Comparison of ENCODE assay signal across 9 mouse cellular contexts in the genomic region with DNA sequence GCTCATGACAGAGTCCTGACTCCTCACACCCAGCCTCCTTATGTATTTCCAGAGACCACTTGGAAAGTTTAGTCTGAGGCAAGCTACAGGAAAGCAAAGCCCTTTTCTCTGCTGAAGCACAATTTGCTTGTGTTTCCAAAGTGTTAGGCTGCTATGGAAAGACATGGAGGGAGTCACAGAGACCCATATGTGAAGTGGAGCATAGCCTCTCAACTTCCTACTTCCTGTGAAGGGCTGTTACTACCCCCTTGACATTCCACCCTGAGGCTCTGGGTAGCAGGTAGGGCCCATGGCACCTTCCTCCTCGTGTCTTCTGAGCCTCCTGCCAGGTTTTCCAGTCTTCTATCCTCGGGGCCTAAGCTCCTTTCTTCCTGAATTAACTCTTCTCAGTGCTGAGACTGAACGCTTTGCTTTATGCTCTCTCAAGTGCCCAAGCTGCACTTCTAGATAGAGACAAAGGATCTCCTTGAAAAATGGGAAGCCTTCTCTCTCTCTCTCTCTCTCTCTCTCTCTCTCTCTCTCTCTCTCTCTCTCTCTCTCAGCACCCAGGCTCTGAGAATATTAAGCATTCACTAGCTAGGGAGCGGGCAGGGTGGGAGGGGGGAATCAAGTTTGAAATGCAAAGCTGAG. TPM values are rescaled to one million over a fixed set of nuclear protein-coding genes. Genes with fewer than 3 reads are reported as not detected.
DNase-seq lines count a peak whose midpoint lies in the region; ATAC-seq and TF ChIP-seq lines count a peak whose summit lies in the region.
"Had no signal": no experiment of that assay in that cellular context is flagged by ENCODE, and none has a peak within 500 bp of the region (broad histone marks: within the 10 kb centered on the region; RNA-seq: fewer than 3 reads in every experiment).

No protein-coding gene starts in this region.

- H3K36me3 ChIP-seq in heart, adult 2 months (ENCODE audit: control insufficient read depth, insufficient read depth, low read length): no peaks in the 10 kb centered on the region
- no peaks in the 10 kb centered on the region for H3K36me3 ChIP-seq in forebrain, embryonic 14.5 days (ENCODE audit: control insufficient read depth, insufficient read depth, low read length)
- no peaks in the 10 kb centered on the region for H3K36me3 ChIP-seq in limb, embryonic 15.5 days
- H3K36me3 ChIP-seq: liver, embryonic 13.5 days had no signal

- peaks cover 25% of the 10 kb centered on the region for H3K4me1 ChIP-seq in heart, adult 2 months (ENCODE audit: control insufficient read depth, insufficient read depth, low read length)
- peaks cover 26% of the 10 kb centered on the region for H3K4me1 ChIP-seq in forebrain, embryonic 14.5 days (ENCODE audit: control insufficient read depth, insufficient read depth, low read length)
- H3K4me1 ChIP-seq in limb, embryonic 15.5 days: peaks cover 64% of the 10 kb centered on the region

- 0 out of 2 replicates have a peak, but pooled peaks have one; percentile 6 for ATAC-seq in forebrain, embryonic 14.5 days
- ATAC-seq in limb, embryonic 15.5 days (ENCODE audit: insufficient number of reproducible peaks, low FRiP score, low TSS enrichment, low read depth): no peak
- ATAC-seq in erythroid progenitor cell, adult 5-6 weeks (replicated peaks; ENCODE audit: low FRiP score, poor library complexity, severe bottlenecking): no peak

- H3K9me3 ChIP-seq in forebrain, embryonic 14.5 days (replicated peaks; ENCODE audit: control insufficient read depth, low read length): no peaks in the 10 kb centered on the region
- H3K9me3 ChIP-seq in limb, embryonic 15.5 days: no peaks in the 10 kb centered on the region
- H3K9me3 ChIP-seq: liver, embryonic 13.5 days had no signal

- no peak for TF ChIP-seq POLR2A in heart, adult 2 months (IDR thresholded peaks at IDR 0.05; ENCODE audit: insufficient read depth, low read depth, low read length)

- TF ChIP-seq CTCF in heart, adult 2 months (IDR thresholded peaks at IDR 0.05): no peak

- no peak for TF ChIP-seq EP300 in heart, adult 2 months (IDR thresholded peaks at IDR 0.05; ENCODE audit: insufficient read depth, low read depth, low read length)

- H3K4me3 ChIP-seq in heart, adult 2 months: no peak overlapping the region
- H3K4me3 ChIP-seq in forebrain, embryonic 14.5 days (ENCODE audit: low read depth, low read length): no peak overlapping the region
- no peak overlapping the region for H3K4me3 ChIP-seq in limb, embryonic 15.5 days
- H3K4me3 ChIP-seq: liver, embryonic 13.5 days had no signal

- no peaks in the 10 kb centered on the region for H3K79me2 ChIP-seq in heart, adult 2 months (replicated peaks; ENCODE audit: control insufficient read depth, insufficient read depth, low read length)

- intact Hi-C loops in heart, adult 2 months (cut with DNase I): no loop called here
- intact Hi-C loops in heart, postnatal 14 days (cut with DNase I): no loop called here

- no peak for DNase-seq in heart, adult 2 months
- no peak for DNase-seq in heart, postnatal 14 days
- DNase-seq in 3T3-L1 (ENCODE audit: low read depth, low spot score): peak; percentile 52
- peak; percentile 60 for DNase-seq in forebrain, embryonic 14.5 days (ENCODE audit: low spot score)
- no peak for DNase-seq in adipocyte (ENCODE audit: low spot score)
- DNase-seq in layer of hippocampus, adult 18-20 months (ENCODE audit: low spot score in 2 of 2): no peak
- DNase-seq: liver, embryonic 13.5 days had no signal

- peak overlapping the region; percentile 60 for H3K27ac ChIP-seq in heart, adult 2 months
- peak overlapping the region; percentile 58; the same call in 1 of the 2 replicates for H3K27ac ChIP-seq in forebrain, embryonic 14.5 days (ENCODE audit: low read depth, low read length)
- H3K27ac ChIP-seq in limb, embryonic 15.5 days: peak overlapping the region; percentile 79
- H3K27ac ChIP-seq: liver, embryonic 13.5 days had no signal

- H3K27me3 ChIP-seq in heart, adult 2 months (ENCODE audit: control insufficient read depth, insufficient read depth, low read length): no peaks in the 10 kb centered on the region
- H3K27me3 ChIP-seq in forebrain, embryonic 14.5 days (replicated peaks; ENCODE audit: control insufficient read depth, insufficient read depth, low read length): no peaks in the 10 kb centered on the region
- no peaks in the 10 kb centered on the region for H3K27me3 ChIP-seq in limb, embryonic 15.5 days

- no peak overlapping the region for H3K9ac ChIP-seq in heart, adult 2 months (ENCODE audit: low read depth, low read length)
- peak overlapping the region; percentile 32; the same call in 1 of the 2 replicates for H3K9ac ChIP-seq in forebrain, embryonic 14.5 days (ENCODE audit: low read length)
- H3K9ac ChIP-seq in limb, embryonic 15.5 days: no peak overlapping the region
- H3K9ac ChIP-seq: liver, embryonic 13.5 days had no signal

- no peak overlapping the region for H3K4me2 ChIP-seq in forebrain, embryonic 14.5 days (ENCODE audit: low read length)
- no peak overlapping the region for H3K4me2 ChIP-seq in limb, embryonic 15.5 days
- H3K4me2 ChIP-seq: liver, embryonic 13.5 days had no signal

- 54% methylated on average over 4 of the region's 4 CpGs for WGBS in heart, adult 2 months
- WGBS in forebrain, embryonic 14.5 days: 5% methylated on average over 4 of the region's 4 CpGs
- WGBS in limb, embryonic 15.5 days: 28% methylated on average over 4 of the region's 4 CpGs

RNA-seq across cellular contexts. Expression of gene Ier5, which starts 47.2 kb away (rescaled TPM):
- total RNA-seq in heart, adult 2 months (2021): 10 to 100 TPM; 12.5 to 16.8 TPM
- polyA plus RNA-seq in heart, adult 2 months (2012; rRNA removed): 9.8 and 13.5 TPM in 2 replicates
- total RNA-seq in heart, postnatal 14 days (2021): 10 to 100 TPM; 13.6 to 15.4 TPM
- polyA plus RNA-seq in forebrain, embryonic 14.5 days (2014; fragmentation: Nextera tagmentation; extraction: Ambion mirVana): 19.5 and 24.6 TPM in 2 replicates
- polyA plus RNA-seq in limb, embryonic 15.5 days (2015; fragmentation: Nextera tagmentation; extraction: Ambion mirVana): 5.5 and 7.1 TPM in 2 replicates
- total RNA-seq in erythroid progenitor cell, adult 5-6 weeks (2015; ENCODE audit: low replicate concordance): 13.7 and 15.9 TPM in 2 replicates
- 11.3 and 13.9 TPM in 2 replicates for total RNA-seq in erythroid progenitor cell, adult 5-6 weeks (2017; ENCODE audit: low replicate concordance)
- 10 to 100 TPM; 32.3 to 36.2 TPM for total RNA-seq in layer of hippocampus, adult 18-20 months (2021)

Comparison
In these comparisons a context has a peak if more than half of its experiments do, and no peak if none do; other contexts are left out.
1. DNase-seq: peak in 3T3-L1 (single experiment) and forebrain, embryonic 14.5 days (single experiment); none in heart, adult 2 months (0 of 2), heart, postnatal 14 days (0 of 2), adipocyte (single experiment) and layer of hippocampus, adult 18-20 months (0 of 2).
2. Peak in every context shown above with its lines, with median percentiles within 50 percentile points of each other: H3K27ac ChIP-seq.